Mouse (Mus musculus): ENCODE data around the gene Mbd5.

Gene Mbd5

GRCm38 (mm10) chr2:48948841-48949584 is at the start of gene Mbd5:
Mbd5 (plus strand) TSS chr2:48949508.
- DNase-seq = peak; percentile 99 to 100

DNA sequence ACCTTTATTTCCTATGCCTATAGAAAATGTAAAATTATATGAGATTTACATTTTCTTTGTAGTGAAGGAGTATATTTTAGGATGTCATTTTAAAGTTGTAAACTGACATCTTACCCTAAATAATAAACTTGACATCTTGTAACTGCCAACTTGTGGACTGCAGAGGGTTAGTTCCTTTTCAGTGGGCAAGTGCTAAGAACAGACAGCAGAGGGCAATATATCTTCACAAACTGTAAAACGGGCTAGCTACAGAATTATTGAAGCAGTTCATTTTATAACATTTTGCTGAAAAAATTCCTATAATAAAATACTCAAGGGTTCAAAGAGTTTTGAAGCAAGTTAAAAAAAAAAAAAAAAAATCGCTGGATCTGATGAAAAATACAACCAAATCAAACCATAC is 40.4 kb upstream of the Mbd5 start:
- DNase-seq = no peak

DNA sequence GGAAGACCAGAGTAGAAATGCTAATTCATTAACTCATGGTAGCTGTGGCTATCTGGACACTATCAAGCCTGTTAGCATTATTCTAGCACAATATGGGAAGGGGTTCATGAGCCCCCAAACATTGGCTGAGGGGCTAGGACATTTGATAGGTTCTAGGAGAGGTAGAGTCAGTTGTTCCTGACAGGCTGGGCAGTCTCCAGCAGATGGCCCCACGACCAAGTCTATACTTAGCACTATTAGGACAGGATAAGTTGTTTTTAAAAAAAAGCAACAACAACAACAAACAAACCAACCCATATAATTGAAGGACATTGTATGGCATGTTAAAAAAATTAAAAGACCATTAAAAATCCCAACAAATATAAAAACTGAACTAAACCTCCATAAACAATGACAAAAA is 35.1 kb upstream of the Mbd5 start:
- no peak for DNase-seq

- no peak for DNase-seq
Measured at GRCm38 (mm10) chr2:48915832-48916231, 33.5 kb upstream of the Mbd5 start.

- no peak for DNase-seq
Measured at GRCm38 (mm10) chr2:48935058-48935457, 14.2 kb upstream of the Mbd5 start.

DNA sequence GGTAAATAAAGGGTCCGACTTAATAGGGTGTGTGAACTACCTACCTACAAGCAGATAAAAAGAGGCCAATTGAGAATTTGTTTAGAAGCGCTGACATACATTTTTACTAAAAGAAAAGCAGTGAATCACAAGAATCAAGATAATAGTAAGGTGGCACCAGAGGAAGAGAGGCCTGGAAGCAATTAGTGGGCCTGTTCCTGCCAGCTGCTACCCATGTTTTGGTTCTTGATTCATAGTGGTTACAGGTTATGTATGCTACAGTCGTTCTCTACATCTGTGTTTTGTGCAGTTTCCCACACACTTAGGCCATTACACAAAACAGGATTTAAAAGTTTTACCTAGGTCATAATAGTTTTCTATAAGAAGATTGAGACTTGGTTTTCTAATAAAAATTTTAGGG is 1.5 kb upstream of the Mbd5 start:
- DNase-seq = no peak

GRCm38 (mm10) chr2:48949743-48950251 is 489 bp downstream of the Mbd5 start:
- peak in 1 of 2 experiments; percentile 69 for DNase-seq

GRCm38 (mm10) chr2:48950252-48950315 is 776 bp downstream of the Mbd5 start, which contains the start of gene Orc4:
Orc4 (minus strand) TSS chr2:48950277.
- no peak for DNase-seq

GRCm38 (mm10) chr2:48950316-48950880 is 1.1 kb downstream of the Mbd5 start:
- no peak for DNase-seq

DNA sequence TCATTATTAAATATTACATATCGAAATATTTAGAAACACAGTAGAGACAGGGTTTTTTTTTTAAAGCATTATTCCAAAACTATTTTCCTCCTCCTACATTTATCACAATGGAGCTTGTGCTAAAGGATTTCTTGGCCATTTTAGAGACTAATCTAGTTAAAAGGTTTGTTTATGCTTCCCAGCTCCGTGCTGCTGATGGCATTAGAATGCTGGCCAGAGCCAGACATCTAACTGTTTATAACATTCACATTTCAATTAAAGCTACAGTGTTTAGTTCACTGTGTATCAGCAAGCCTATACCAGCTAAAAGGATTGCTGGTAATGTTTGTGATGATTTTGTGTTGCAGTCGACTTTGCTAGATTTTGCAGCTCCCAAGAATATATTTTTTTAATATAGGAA is 7.3 kb downstream of the Mbd5 start:
- no peak for DNase-seq

DNA sequence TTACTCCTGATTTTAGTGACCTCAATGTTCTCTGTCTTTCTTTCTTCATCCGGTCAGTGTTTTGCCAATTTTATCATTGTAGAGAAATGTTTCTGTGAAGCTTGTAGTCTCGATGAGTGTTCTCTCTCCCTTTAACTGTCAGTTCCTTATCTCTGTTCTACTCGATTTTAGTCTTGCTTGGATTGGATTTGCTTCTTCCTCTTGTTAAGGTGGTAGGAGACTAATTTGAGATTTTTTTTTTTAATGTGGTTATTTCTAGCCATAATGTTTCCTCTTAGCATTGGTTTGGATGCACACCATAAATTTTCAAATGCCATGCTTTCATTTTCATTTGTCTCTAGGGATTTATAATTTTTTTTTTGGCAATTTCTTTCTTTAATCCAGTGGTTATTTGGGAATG is 29.6 kb downstream of the Mbd5 start:
- no peak for DNase-seq

GRCm38 (mm10) chr2:48990322-48990721 is 41.0 kb downstream of the Mbd5 start:
- no peak for DNase-seq

GRCm38 (mm10) chr2:49040481-49040880 is 91.2 kb downstream of the Mbd5 start:
- no peak for DNase-seq

DNA sequence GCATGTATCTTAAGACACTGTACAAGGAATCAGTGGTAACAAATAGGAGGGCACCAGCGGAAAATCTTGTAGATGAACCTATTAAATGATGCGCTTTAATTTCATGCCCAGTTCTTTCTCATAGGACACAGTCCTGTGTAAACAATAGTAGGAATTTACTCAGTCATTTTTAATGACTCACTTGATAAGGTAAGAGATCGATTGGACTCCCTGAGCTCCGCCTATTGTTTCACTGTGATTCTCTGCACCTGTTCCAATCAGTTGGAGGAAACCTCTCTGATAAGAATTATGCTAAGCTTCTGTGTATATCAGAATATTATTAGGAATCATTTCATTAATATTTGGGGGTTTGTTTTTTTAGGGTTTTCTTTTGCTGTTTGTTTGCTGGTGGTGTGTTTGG is 100.7 kb downstream of the Mbd5 start:
- no peak for DNase-seq

DNA sequence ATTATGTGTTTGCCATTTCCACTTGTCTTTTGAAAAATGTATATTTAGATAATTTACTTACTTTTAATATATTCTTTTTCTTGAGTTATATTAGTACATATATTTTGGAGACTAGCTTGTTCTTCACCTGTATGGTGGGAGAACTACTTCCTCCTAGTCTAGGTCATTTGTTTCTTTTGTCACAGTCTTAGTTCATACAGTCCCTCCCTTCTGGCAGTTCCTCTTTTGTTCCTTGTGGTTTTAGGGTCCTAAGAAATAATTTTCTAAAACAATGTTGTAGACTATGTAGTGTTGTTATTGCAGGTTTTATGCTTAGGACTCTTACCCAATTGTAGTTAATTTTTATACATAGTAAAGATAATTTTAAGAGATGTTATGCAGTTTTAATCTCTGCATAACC is 118.6 kb downstream of the Mbd5 start:
- DNase-seq = no peak

DNA sequence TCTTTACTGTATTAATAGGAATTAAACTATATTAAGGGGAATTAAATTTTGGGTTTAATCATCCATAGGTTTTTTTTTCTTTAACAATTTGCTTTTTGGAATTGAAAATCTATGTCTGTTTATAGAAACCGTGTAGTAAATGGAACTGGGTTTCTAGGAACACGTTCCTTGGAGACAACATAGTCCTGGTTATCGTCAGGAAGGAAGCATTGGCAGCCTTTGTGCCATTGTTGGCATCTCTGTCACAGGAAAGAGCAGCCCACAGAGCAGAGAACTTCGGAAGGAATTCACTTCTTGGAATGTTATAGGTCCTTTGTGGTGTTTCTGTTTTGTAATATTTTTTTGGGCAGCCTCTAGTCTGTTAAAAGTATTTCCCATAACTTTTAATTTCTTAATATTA is 135.7 kb downstream of the Mbd5 start:
- DNase-seq = no peak

DNA sequence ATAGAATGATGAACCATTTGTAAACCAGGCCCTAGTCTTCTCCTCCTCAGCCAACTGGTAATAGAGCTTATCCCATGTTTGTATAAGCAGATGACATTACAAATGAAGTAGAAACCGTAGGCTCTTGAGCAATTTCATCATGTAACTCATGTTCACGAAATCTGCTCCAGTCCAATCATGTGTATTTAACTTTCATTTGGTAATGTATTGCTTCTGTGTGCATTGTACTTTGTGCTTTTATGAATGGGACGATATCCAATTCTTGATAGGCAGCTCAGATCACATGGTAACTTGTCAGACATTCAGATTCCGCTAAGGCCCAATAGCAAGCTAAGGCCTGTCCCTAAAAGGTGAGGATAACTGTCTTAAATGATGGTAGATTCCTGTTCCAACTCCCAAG is 141.5 kb downstream of the Mbd5 start:
- no peak for DNase-seq

GRCm38 (mm10) chr2:49096765-49097164 is 147.5 kb downstream of the Mbd5 start:
- no peak for DNase-seq

DNA sequence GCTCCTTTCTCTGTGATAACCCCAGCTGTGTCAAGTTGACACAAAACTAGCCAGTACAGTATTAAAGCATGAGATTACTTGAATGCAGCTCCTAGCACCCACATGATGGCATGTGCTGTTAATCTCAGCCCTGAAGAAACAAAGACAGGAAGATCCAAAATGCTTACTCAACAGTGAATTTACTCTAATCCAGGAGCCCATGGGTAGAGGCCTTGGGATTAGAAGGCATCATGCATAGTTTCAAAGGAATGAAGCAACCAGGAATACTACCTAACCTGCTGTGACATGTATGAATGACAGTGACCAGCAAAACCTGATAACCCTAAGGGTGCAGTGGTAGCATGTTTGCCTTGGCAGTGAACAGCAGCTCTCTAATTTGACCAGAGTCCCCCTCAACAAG is 159.6 kb downstream of the Mbd5 start:
- no peak for DNase-seq

DNA sequence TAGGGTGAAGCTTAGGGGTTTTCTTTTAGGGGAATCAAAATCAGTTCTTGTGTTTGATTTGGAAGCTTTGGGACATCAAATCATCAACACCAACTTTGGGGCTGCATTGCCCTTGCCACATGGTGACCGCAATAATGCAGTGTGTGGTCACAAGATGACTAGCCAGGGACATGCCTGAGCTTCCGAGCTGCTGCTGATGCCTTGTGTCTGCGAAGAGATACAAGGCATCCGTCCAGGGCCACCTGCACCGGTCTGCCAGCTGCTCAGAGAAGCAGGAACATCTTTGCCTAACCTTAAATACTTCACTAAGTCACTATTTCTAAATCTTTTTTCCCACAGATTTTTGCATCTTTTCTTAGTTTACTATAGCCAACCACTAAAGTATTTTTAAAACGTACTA is 170.6 kb downstream of the Mbd5 start:
- no peak for DNase-seq

DNA sequence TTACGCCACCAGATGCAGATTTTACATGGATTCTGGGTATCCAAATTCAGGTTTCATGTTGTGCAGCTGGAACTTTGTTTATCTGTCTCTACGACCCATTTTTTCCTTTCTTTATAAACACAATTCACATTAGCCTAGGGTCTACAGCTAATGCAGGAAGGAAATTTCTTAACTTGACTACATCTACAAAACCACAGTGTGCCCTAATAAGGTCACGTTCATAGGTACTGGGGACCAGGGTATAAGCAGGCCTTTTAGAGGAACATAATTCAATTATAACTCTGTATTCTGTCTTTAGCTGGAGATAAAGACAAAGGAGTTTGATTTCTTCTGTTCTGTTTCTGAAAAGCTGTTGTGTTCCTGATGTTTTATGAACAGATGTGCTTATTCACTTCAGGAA is 172.3 kb downstream of the Mbd5 start:
- DNase-seq = no peak

DNA sequence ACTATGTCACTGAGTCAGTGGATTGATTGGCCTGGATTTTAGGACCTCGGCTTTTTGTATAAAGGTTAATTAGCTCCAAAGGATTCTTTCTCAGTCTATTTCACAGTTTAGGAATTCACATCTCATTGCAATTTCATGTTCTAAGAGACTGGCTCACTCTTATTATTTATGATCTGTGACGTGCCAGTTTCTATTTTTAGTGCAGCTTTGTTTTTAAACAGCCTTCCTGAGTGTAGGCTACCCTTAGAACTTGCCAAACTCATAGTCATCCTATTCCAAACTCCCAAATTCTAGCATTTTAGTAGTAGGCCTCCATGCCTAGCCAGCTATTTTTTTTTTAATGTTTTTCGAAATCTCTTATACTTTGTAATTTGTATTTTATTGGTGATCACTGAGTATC is 192.9 kb downstream of the Mbd5 start:
- no peak for DNase-seq

GRCm38 (mm10) chr2:49153649-49154048 is 204.3 kb downstream of the Mbd5 start:
- DNase-seq = no peak

DNA sequence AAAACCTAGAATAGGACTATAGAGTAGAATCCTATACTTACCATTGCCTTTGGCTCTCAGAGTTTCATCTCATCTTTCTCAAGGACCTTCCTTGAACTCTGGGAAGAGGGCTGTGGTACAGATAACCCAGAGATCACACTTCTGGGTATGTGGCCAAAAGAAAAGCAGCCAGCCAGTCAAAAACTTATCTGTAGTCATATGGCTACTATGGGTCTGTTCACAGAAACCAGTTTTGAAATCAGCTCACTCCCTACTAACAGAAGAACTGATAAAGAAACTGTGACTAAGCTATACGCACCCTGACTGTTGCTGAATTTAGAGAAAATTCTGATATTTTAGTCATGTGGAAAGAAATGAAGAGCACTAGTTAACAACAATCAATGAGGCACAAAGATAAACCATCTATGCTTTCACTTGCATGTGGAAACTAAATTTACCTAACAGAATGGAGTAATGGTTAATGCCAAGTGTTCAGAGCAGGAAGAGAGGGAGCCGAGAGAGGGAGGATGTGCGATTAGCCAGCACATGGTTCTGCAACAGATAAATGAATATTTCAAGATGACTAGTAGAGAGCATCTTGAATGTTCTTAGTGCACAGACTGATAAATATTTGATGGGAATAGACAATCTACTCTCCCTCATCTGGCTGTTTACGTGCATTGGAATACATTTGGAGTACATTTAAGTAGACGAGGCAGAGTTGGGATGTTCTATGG is 211.1 kb downstream of the Mbd5 start:
- no peak for DNase-seq

- DNase-seq = no peak
Measured at GRCm38 (mm10) chr2:49169766-49170165, 220.5 kb downstream of the Mbd5 start.
